Mouse (Mus musculus) heart, postnatal 0 days (tissue): ENCODE data around the gene Sec14l5. TPM values are rescaled to one million over a fixed set of nuclear protein-coding genes. Genes with fewer than 3 reads are reported as not detected.

Experiments
- ATAC-seq: fragments of 200-750 bp; cut with Nextera tagmentation; 2 replicates; pipeline ENCODE4 v1.8.0; 2017; ENCODE audit warnings: low read depth, moderate number of reproducible peaks, moderate library complexity; ENCODE audit not compliant: insufficient read depth
- DNase-seq: peaks from one replicate; pipeline ENCODE4 v3.0.0-alpha.2; 2016; ENCODE audit warnings: low spot score
- H3K27ac ChIP-seq: fragments of 300-500 bp; sonication (generic); 2 replicates; pipeline ENCODE4 v1.5.1; 2014; ENCODE audit warnings: low read depth, mild to moderate bottlenecking
- H3K27me3 ChIP-seq: fragments of 300-500 bp; sonication (generic); 2 replicates; pipeline ENCODE4 v1.6.1; 2014; ENCODE audit warnings: low read length, mixed read lengths; ENCODE audit not compliant: control insufficient read depth, insufficient read depth
- H3K36me3 ChIP-seq: fragments of 300-500 bp; sonication (generic); replicated peaks from 2 replicates; pipeline ENCODE4 v1.6.1; 2014; ENCODE audit warnings: low read length, mixed read lengths; ENCODE audit not compliant: control insufficient read depth, insufficient read depth
- H3K4me1 ChIP-seq: fragments of 300-500 bp; sonication (generic); 2 replicates; pipeline ENCODE4 v1.6.1; 2014; ENCODE audit warnings: antibody characterized with exemption; ENCODE audit not compliant: control insufficient read depth, insufficient read depth
- H3K4me2 ChIP-seq: fragments of 300-500 bp; sonication (generic); 2 replicates; pipeline ENCODE4 v1.6.1; 2014; ENCODE audit warnings: low read depth, mild to moderate bottlenecking, low read length, moderate library complexity
- H3K4me3 ChIP-seq: fragments of 300-500 bp; sonication (generic); 2 replicates; pipeline ENCODE4 v1.5.1; 2014; ENCODE audit warnings: low read depth, low read length
- H3K9ac ChIP-seq: fragments of 300-500 bp; sonication (generic); replicated peaks from 2 replicates; pipeline ENCODE4 v1.6.1; 2014; ENCODE audit warnings: low read depth, low read length, mixed read lengths
- H3K9me3 ChIP-seq: fragments of 300-500 bp; sonication (generic); replicated peaks from 2 replicates; pipeline ENCODE4 v1.6.1; 2016; ENCODE audit warnings: low read length; ENCODE audit not compliant: control insufficient read depth
- CTCF ChIP-seq: IDR thresholded peaks from 2 replicates; pipeline ENCODE4 v1.5.1; 2016; ENCODE audit warnings: antibody characterized with exemption, control low read depth, low read depth
- EP300 ChIP-seq: IDR thresholded peaks from 2 replicates; pipeline ENCODE4 v1.6.1; 2016; ENCODE audit warnings: antibody characterized with exemption, low read depth
- WGBS: fragments of 180-500 bp; shearing (Covaris S2); extraction: QIAGEN DNeasy Blood & Tissue Kit; methylation state at CpG from one replicate; pipeline ENCODE4 v1.1.7; 2014; 5-methylcytosine and 5-hydroxymethylcytosine counted together
- polyA plus RNA-seq: library from polyadenylated mRNA; unstranded; fragments of >200 nt; fragmentation: Nextera tagmentation; extraction: Ambion mirVana; gene quantifications from 2 replicates; pipeline ENCODE4 v1.2.1, GENCODE M21; 2015
- total RNA-seq: library from RNA; depleted of rRNA; stranded (reverse); fragments of >200 nt; gene quantifications from 2 replicates; pipeline ENCODE4 v1.2.3, GENCODE M21; 2014; ENCODE audit warnings: low replicate concordance

The Sec14l5 gene
- total and polyA plus RNA-seq, 2 experiments from 2014 or later: not detected

DNA sequence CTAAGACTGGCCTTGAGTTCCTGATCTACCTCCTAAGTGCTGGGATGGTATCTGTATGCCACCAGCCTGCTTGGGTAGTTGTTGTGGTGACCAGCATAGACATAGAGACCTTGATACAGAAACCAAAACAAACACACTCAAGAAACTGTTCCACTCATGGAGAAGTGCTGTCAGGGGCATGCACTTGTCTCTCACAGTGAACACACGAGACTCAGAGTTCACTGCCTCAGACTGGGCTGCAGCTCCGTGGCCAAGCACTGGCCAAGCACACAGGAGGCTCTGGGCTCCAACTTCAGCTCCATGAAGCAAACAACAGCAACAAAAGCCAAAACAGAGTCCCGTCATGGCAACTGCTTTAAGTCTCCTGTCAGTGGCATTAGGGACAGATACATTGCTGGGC is 8.1 kb downstream of the Sec14l5 start:
- 47% methylated on average over 3 of the region's 3 CpGs for WGBS
- DNase-seq: no peak

DNA sequence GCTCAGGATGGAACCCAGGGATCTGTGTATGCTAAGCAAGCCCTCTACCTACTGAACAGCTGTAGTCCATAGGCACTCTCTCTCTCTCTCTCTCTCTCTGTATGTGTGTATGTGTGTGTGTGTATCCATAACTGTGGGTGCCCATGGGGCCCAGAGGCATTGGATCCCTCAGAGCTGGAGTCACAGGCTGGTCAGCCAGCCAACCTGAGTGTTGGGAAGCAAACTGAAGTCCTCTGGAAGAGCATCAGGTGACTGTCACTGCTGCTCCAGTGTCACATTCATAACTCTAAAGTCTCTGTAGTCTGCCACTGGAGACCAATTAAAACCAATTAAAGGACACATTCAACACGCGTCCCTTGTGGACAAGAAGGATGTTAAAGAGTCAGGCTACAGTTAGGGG is 9.6 kb downstream of the Sec14l5 start:
- TF ChIP-seq CTCF (no peak), EP300 (no peak)
- ATAC-seq (no peak), DNase-seq (no peak)
- WGBS: 69% methylated on average over 2 of the region's 2 CpGs
- Histone ChIP-seq H3K36me3 (no peaks in the 10 kb centered on the region), H3K4me1 (no peaks in the 10 kb centered on the region), H3K27ac (no peak overlapping the region), H3K4me3 (no peak overlapping the region), H3K9ac (no peak overlapping the region), H3K4me2 (no peak overlapping the region), H3K9me3 (no peaks in the 10 kb centered on the region), H3K27me3 (peaks cover 4% of the 10 kb centered on the region; the same call in 1 of the 2 replicates)

More for the DNA sequence above, 8.1 kb downstream of the Sec14l5 start:
- TF ChIP-seq CTCF: no peak
- TF ChIP-seq EP300: no peak
- H3K4me1 ChIP-seq: no peaks in the 10 kb centered on the region
- no peaks in the 10 kb centered on the region for H3K36me3 ChIP-seq
- H3K9me3 ChIP-seq: no peaks in the 10 kb centered on the region
- H3K27me3 ChIP-seq: peaks cover 10% of the 10 kb centered on the region; the same call in 1 of the 2 replicates
- no peak overlapping the region for H3K27ac ChIP-seq
- ATAC-seq: no peak
- no peak overlapping the region for H3K4me2 ChIP-seq
- no peak overlapping the region for H3K4me3 ChIP-seq
- H3K9ac ChIP-seq: no peak overlapping the region

DNA sequence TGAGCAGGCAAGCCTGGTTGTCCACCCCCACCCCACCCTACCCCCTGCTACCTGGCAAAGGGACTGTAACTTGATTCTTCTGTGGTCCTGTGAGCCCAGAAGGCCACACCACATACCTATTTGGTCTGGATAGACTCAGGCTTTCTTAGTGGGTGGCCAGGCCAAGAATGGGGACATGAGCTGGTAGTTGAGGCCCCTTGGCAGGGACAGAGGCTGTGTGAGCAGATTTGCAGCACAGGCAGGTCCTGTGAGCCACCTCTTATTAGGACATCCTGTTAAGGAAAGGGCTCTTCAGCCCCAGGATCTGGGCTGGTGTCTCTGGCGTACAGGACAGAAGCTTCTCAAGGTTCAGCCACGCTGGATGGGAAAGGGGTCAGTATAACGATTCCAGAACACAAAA is 10.2 kb downstream of the Sec14l5 start:
- H3K27me3 ChIP-seq: peaks cover 4% of the 10 kb centered on the region; the same call in 1 of the 2 replicates
- H3K4me1 ChIP-seq: no peaks in the 10 kb centered on the region
- H3K4me3 ChIP-seq: no peak overlapping the region
- ATAC-seq (no peak), DNase-seq (no peak)
- no peak overlapping the region for H3K9ac ChIP-seq
- no peaks in the 10 kb centered on the region for H3K9me3 ChIP-seq
- H3K36me3 ChIP-seq: no peaks in the 10 kb centered on the region
- no peak for TF ChIP-seq CTCF
- WGBS: 84% methylated on average over 3 of the region's 3 CpGs
- H3K27ac ChIP-seq: no peak overlapping the region
- H3K4me2 ChIP-seq: no peak overlapping the region

DNA sequence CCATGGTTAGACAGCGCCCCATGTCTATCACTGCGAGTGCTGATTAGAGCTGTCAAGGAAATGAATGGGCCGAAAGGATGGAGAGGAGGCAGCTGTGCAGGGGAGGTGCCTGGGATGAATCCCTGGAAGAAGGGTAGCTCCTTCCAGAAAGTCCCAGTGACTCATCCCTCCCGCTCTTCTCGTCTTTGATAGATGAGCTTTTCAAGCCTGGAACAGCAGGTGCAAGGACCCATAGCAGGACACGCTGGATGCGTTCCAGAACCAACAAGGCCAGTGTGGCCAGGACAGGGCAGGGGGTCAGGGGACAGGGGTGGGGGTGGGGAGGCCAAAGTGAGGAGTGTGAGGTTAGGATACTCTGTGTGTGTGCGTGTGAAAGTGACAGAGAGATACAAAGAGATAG is 12.3 kb downstream of the Sec14l5 start:
- 39% methylated on average over 8 of the region's 8 CpGs for WGBS
- peaks cover 2% of the 10 kb centered on the region; the same call in 1 of the 2 replicates for H3K4me1 ChIP-seq
- no peak overlapping the region for H3K9ac ChIP-seq
- peak; percentile 21; the same call in 1 of the 2 replicates for ATAC-seq
- no peaks in the 10 kb centered on the region for H3K36me3 ChIP-seq
- peaks cover 4% of the 10 kb centered on the region; the same call in 1 of the 2 replicates for H3K27me3 ChIP-seq
- TF ChIP-seq EP300 (no peak), CTCF (no peak)
- no peak overlapping the region for H3K27ac ChIP-seq
- H3K4me3 ChIP-seq: no peak overlapping the region
- DNase-seq: no peak
- H3K9me3 ChIP-seq: no peaks in the 10 kb centered on the region
- no peak overlapping the region for H3K4me2 ChIP-seq

DNA sequence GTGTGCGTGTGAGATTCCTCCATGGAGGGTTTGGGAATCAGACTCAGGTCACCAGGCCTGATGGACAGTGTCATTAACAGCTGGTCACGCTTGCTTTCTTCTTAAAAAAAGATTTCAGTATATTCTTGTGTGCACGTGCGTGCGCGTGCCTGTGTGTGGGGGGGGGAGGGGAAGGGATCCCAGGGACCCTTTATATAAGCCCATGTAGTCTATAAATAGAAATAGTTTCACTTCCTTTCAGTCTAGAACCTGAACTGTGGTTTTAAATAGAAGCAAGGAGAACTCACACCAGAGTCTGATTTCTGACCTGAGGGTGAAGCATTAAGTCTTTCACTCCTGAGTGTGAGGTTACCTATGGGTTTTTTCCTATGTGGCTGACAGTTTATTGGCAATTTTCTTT is 17.4 kb downstream of the Sec14l5 start:
- no peak for ATAC-seq
- H3K4me1 ChIP-seq: peaks cover 26% of the 10 kb centered on the region
- no peak overlapping the region for H3K4me2 ChIP-seq
- no peak overlapping the region for H3K9ac ChIP-seq
- no peaks in the 10 kb centered on the region for H3K9me3 ChIP-seq
- H3K27me3 ChIP-seq: no peaks in the 10 kb centered on the region
- WGBS: 40% methylated on average over 6 of the region's 6 CpGs
- no peak overlapping the region for H3K4me3 ChIP-seq
- no peak for DNase-seq
- TF ChIP-seq CTCF (no peak), EP300 (no peak)
- no peak overlapping the region for H3K27ac ChIP-seq
- H3K36me3 ChIP-seq: no peaks in the 10 kb centered on the region

DNA sequence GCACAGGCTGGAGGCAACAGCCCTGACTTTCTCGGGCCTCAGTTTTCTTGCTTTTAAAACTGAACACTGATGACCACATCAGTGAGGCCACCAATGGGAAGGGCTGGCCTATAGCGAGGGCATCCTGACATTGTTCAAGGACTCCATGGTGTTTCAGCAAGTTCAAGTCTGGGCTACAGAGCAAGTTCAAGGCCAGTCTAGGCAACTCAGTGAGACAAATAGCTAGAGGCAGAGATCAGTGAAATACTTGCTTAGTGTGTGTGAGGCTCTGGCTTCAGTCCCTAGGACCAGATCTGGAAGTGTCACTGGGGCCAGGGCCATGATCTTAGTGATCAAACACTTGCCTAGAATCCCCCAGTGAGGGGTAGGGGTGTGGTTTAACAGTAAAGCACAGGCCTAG is 21.1 kb downstream of the Sec14l5 start:
- H3K4me3 ChIP-seq: no peak overlapping the region
- H3K9ac ChIP-seq: no peak overlapping the region
- no peak overlapping the region for H3K4me2 ChIP-seq
- no peaks in the 10 kb centered on the region for H3K27me3 ChIP-seq
- no peak for ATAC-seq
- H3K36me3 ChIP-seq: no peaks in the 10 kb centered on the region
- no peaks in the 10 kb centered on the region for H3K9me3 ChIP-seq
- TF ChIP-seq EP300 (no peak), CTCF (no peak)
- DNase-seq: no peak
- 88% methylated on average over 2 of the region's 2 CpGs for WGBS
- no peak overlapping the region for H3K27ac ChIP-seq
- peaks cover 28% of the 10 kb centered on the region for H3K4me1 ChIP-seq
